Mouse (Mus musculus) testis, adult 2 months (tissue): Measurements from ENCODE around the gene Coa5.

ENCODE experiments used
- CTCF ChIP-seq: fragments of 200-500 bp; IDR thresholded peaks from 2 replicates; pipeline ENCODE4 v1.5.1; 2012; ENCODE audit warnings: low read depth, mild to moderate bottlenecking, inconsistent platforms, low read length, moderate library complexity; ENCODE audit not compliant: control insufficient read depth, insufficient read depth, insufficient replicate concordance
- POLR2A ChIP-seq: fragments of 200-500 bp; IDR thresholded peaks from 2 replicates; pipeline ENCODE4 v1.6.1; 2012; ENCODE audit warnings: low read depth, mild to moderate bottlenecking, inconsistent platforms, low read length, moderate library complexity; ENCODE audit not compliant: control insufficient read depth

GRCm38 (mm10) chr1:37477250-37477649 is 47.3 kb upstream of the Coa5 start:
- no peak for TF ChIP-seq POLR2A
- TF ChIP-seq CTCF: no peak
